Mouse (Mus musculus) gastrocnemius, adult 8-10 months (tissue): ENCODE measurements around the gene Rpusd1. TPM values are rescaled to one million over a fixed set of nuclear protein-coding genes. Genes with fewer than 3 reads are reported as not detected.
A peak's percentile ranks its signal among the peaks of the same experiment; 100 is the strongest.
"Not testable (repeated sequence)": the region's sequence is repeated elsewhere in the genome, so short reads cannot be mapped to it uniquely, and the experiment has no call there.

ENCODE experiments used
- DNase-seq, 2 experiments: peaks; one replicate each; pipeline ENCODE4 v3.0.0; 2022; ENCODE audit warnings: low spot score in 2 of 2
- total RNA-seq, 4 experiments: library from RNA; stranded (reverse); gene quantifications; 2 replicates each; pipeline ENCODE4 v1.2.4; 2022

The Rpusd1 gene
- total RNA-seq, 4 experiments from 2014 or later, result 2.4 to 3.5 (median 3.1) TPM

DNA sequence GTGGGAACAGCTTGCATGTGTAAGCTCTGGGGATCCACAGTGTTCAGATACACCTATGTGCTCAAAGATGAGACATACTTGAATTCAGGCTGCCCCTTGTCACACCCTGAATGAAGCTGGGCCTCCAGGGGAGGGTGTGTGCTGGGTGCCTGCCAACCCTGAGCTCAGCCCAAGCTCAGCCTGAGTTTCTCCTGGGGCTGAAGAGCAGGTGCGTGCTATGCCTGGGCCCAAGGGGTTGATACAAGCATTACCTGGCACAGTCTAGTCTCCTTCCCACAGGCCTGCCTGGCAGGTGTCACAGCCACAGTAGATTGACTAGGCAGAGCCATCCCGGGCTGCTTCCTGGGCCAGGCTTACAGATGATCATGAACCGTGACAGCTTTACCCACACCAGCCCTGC is 8.3 kb downstream of the Rpusd1 start, which contains the start of gene Mslnl:
Gene Mslnl, plus strand, starts transcription at position 298 of the 400 bp plus-strand sequence.
- DNase-seq, result no peak

DNA sequence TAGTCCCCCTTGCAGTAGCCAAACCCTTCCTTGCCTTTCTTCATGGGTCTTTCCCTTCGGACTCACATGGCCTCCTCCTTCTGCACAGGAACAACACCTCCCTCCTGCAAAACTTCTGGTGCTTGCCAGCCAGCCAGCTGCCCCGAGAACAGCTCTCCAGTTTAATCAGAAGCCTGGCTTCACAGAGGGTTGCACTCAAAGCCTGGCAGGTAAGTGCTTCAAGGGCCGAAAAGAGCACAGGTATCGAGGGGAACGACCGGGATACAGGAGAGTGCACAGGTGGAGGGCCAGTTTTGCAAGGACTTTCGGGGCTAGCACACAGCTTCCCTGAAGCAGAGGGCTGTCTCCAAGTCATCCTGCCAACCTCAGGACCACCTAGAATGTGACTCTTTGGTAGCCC is 11.4 kb downstream of the Rpusd1 start:
- no peak for DNase-seq

DNA sequence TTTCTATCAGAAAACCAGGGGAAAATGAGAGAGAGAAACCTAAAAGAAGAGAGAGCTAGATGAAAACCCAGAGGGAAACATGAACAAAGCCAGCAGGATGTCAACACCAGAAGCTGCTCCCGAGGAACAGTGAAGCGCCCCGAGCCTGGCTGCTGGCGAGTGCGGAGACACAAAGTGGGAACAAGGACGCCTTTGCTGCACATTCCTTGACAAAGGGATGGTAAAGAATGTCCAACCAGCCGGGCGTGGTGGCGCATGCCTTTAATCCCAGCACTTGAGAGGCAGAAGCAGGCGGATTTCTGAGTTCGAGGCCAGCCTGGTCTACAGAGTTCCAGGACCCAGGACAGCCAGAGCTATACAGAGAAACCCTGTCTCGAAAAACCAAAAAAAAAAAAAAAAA is 14.0 kb downstream of the Rpusd1 start:
- not testable (repeated sequence) for DNase-seq

DNA sequence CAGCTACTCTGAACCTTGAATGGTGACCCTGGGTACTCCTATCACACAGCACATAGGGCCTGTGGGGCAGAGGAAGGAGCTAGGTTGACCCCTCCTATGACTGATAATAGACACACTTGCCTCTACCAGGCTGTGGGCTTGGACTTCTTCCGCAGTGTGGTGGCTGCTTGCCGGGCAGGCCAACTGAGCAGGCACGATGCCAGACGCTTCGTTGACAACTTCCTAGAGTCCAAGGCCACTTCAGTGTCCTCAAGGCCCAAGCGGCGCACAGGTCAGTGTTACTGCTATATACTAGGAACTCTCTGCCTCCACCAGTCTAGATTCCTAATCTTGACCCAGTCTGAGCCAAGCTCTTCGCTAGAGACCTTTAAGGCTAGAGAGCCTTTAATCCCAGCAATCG is 16.4 kb downstream of the Rpusd1 start:
- no peak for DNase-seq

GRCm38 (mm10) chr17:25744311-25744710 is 16.8 kb downstream of the Rpusd1 start:
- no peak for DNase-seq

GRCm38 (mm10) chr17:25748238-25748637 is 20.8 kb downstream of the Rpusd1 start:
- DNase-seq, result no peak

DNA sequence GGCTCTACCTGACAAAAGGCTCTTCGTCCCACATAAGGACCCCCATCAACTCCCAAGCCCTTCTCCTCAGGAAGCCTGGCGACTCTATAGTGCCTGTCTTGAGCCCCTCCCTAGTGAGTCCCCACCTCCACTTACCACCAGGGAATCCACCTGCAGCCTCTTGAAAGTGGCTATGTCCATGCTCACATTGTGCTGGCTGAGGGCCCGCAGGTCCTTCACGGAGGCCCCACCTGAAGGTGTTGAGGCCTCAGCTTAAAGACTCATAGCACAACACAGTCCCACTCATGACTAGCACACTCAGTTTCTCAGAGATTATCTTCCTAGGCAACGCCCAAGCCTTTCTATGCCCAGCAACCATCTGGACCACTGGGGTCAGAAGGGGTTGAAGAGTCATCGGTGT is 21.8 kb downstream of the Rpusd1 start:
- no peak for DNase-seq

- no peak for DNase-seq
Observed at GRCm38 (mm10) chr17:25751446-25751845, 24.0 kb downstream of the Rpusd1 start.

GRCm38 (mm10) chr17:25754241-25754640 is 26.8 kb downstream of the Rpusd1 start, which contains the start of gene Msln:
Gene Msln (minus strand): TSS chr17:25754378.
- DNase-seq, result no peak

DNA sequence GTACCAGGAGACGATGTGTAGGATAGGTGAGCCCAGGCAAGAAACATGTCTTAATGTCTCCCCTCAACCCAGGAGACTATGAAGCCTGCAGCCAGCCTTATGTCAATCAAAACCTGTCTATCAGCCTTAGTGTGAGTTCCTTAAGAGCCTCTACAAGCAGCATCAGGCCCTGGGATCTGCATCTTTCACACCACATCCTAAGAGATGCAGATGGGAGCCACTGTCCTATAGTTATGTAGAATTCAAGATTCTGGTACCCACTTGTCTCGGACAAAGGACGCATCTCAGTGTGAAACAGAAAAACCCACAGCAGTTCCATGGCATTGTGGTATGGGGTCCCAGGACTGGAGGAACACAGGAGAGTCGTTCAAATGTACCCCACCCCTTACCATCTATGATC is 27.6 kb downstream of the Rpusd1 start:
- no peak for DNase-seq

GRCm38 (mm10) chr17:25755627-25756377 is 28.3 kb downstream of the Rpusd1 start:
- DNase-seq, result no peak

- DNase-seq, result no peak
Observed at GRCm38 (mm10) chr17:25756378-25757242, 29.1 kb downstream of the Rpusd1 start.

GRCm38 (mm10) chr17:25757691-25758090 is 30.2 kb downstream of the Rpusd1 start:
- DNase-seq, result no peak

GRCm38 (mm10) chr17:25760148-25760547 is 32.7 kb downstream of the Rpusd1 start:
- no peak for DNase-seq

- no peak for DNase-seq
Observed at GRCm38 (mm10) chr17:25761561-25761970, 34.1 kb downstream of the Rpusd1 start.

GRCm38 (mm10) chr17:25762591-25762990 is 35.1 kb downstream of the Rpusd1 start:
- no peak for DNase-seq

- no peak for DNase-seq
Observed at GRCm38 (mm10) chr17:25765886-25766285, 38.4 kb downstream of the Rpusd1 start.

DNA sequence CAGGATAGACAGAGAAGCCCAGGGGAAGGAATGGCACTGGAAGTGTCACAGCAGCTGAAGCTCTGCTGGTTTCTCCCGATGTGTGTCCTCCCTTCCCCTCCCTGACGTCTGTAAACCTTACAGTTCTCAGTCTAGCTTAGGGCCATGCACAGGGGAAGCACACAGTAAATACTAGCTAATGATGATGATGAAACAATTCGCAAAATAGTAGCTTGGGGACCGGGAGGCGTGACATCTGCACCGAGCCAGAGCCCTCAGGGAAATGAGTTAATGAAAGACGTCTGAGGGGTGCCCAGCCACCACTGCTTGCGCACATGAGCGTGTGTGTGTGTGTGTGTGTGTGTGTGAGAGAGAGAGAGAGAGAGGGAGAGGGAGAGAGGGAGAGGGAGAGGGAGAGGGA is 41.9 kb downstream of the Rpusd1 start:
- DNase-seq, result no peak

- DNase-seq, result peak; percentile 92 to 94
Observed at GRCm38 (mm10) chr17:25773549-25774120, 46.2 kb downstream of the Rpusd1 start, which contains the start of gene Narfl. Gene Narfl (plus strand): TSS chr17:25773776.

DNA sequence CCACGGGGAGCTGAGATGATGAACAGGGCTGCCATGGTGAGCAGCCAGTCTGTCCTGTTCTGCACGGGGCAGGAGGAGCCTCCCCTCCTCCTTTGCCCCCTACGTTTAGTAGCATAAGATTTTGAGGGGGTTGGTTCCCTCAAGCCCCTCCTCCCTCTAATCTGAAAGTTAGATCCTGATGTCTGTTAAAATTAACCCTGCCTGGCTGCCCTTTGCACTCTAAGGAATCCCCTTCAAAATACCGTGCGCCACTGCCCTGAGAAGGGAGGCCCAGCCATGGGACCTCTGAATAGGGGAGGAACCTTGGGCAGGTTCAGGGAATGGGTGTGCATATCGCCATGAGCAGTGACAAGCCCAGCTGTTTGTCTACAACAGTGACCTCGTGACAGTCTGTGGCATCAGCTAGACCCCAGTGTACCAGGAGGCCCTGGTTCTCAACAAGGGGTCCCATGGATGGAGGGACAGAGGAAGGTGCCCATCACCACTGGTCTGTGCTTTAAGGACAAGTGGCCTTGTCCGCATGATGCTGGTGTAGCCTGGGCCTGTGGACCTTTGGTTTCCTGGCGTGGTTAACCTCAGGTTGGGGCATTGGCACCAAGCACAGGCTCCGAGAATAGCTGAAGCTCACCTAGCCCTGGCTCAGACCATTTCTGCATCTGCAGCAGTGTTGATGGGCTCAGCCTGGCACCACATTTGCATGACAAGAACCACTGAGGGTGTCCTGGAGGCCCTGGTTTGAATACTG is 48.0 kb downstream of the Rpusd1 start:
- no peak for DNase-seq

DNA sequence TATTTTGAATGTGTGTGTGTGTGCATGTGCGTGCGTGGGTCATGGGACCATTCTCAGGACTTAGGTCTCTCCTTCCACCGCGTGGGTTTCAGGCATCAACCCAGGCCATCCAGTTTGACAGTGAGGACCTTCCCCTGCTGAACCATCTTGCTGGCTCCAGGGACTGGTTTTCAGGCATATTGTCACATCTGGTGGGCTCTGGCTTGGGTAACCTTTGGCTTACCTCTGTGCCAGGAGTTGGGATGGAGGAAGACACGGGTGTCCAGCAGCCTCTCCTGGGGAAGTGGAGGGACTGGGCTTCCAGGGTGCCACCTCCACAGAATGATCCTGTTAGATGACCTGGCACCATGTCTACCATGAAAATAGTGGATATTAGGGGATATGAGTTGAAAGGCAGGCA is 50.5 kb downstream of the Rpusd1 start:
- DNase-seq, result no peak
